ENCODE assay signal across 25 mouse cellular contexts in genomic region chr3:126982814-126983213, GRCm38 (mm10).
"Had no signal": no experiment of that assay in that cellular context is flagged by ENCODE, and none has a peak within 500 bp of the region (broad histone marks: within the 10 kb centered on the region; RNA-seq: fewer than 3 reads in every experiment).

No protein-coding gene starts in this region.

- DNase-seq: forebrain, postnatal 0 days; gastrocnemius, postnatal 14 days; gastrocnemius, postnatal 36 days; heart, adult 18-20 months; heart, postnatal 14 days; heart, postnatal 36 days; kidney, adult 11 months; kidney, adult 2 months; kidney, adult 9 months; kidney, postnatal 14 days; kidney, postnatal 36 days; layer of hippocampus, adult 9-11 months; layer of hippocampus, postnatal 36 days; left cerebral cortex, postnatal 4 days had no signal

- H3K9me3 ChIP-seq: heart, embryonic 10.5 days; heart, embryonic 13.5 days; heart, embryonic 15.5 days; hindbrain, embryonic 13.5 days; hindbrain, embryonic 15.5 days; kidney, embryonic 15.5 days; limb, embryonic 13.5 days; limb, embryonic 15.5 days had no signal

- ATAC-seq: forebrain, postnatal 0 days; hindbrain, postnatal 0 days; intestine, embryonic 16.5 days had no signal

- H3K4me1 ChIP-seq: heart, embryonic 10.5 days; heart, embryonic 13.5 days; heart, embryonic 15.5 days; hindbrain, embryonic 13.5 days; hindbrain, embryonic 15.5 days; kidney, embryonic 15.5 days; limb, embryonic 13.5 days; limb, embryonic 15.5 days had no signal

- H3K4me2 ChIP-seq: heart, embryonic 13.5 days; heart, embryonic 15.5 days; hindbrain, embryonic 13.5 days; hindbrain, embryonic 15.5 days; kidney, embryonic 15.5 days; limb, embryonic 13.5 days; limb, embryonic 15.5 days had no signal

- H3K9ac ChIP-seq: forebrain, postnatal 0 days; heart, embryonic 13.5 days; heart, embryonic 15.5 days; hindbrain, embryonic 13.5 days; hindbrain, embryonic 15.5 days; kidney, embryonic 15.5 days; limb, embryonic 13.5 days; limb, embryonic 15.5 days had no signal

- H3K4me3 ChIP-seq: heart, embryonic 10.5 days; heart, embryonic 13.5 days; heart, embryonic 15.5 days; hindbrain, embryonic 13.5 days; hindbrain, embryonic 15.5 days; kidney, embryonic 15.5 days; limb, embryonic 13.5 days; limb, embryonic 15.5 days had no signal

- H3K36me3 ChIP-seq: heart, embryonic 10.5 days; heart, embryonic 13.5 days; heart, embryonic 15.5 days; kidney, embryonic 15.5 days had no signal

- H3K27me3 ChIP-seq: heart, embryonic 13.5 days; heart, embryonic 15.5 days; hindbrain, embryonic 13.5 days; hindbrain, embryonic 15.5 days; kidney, embryonic 15.5 days; limb, embryonic 13.5 days; limb, embryonic 15.5 days had no signal

- H3K27ac ChIP-seq: heart, embryonic 10.5 days; heart, embryonic 13.5 days; heart, embryonic 15.5 days; hindbrain, embryonic 13.5 days; hindbrain, embryonic 15.5 days; hindbrain, postnatal 0 days; kidney, embryonic 15.5 days; kidney, postnatal 0 days; limb, embryonic 13.5 days; limb, embryonic 15.5 days had no signal
